Mouse (Mus musculus): ENCODE results near the gene 4930415O20Rik.

The 4930415O20Rik gene

GRCm38 (mm10) chr15:98570873-98571538 is at the start of gene 4930415O20Rik, which contains the start of gene Ccnt1:
Gene 4930415O20Rik (plus strand): TSS chr15:98571004.
Gene Ccnt1 (minus strand): TSS chr15:98570923.
- no peak for DNase-seq

GRCm38 (mm10) chr15:98521245-98521644 is 49.6 kb upstream of the 4930415O20Rik start:
- DNase-seq: no peak

DNA sequence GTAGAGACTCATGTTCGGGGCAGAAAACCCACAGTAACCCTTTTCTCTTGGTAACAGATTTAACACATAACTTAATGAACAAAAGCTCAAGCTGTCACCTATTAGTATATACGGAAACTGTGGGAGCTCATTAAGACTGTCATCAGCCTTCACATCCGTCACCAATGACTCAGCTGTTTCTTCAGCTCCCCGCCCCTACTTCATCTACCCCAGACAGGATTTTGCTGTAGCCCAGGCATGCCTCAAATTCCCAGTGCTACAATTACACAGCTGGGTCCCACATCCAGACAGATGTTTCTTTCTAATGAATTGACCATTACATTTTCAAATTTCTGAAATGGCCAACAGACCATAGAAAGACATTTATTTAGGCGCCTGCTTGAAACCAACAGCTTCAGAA is 44.7 kb upstream of the 4930415O20Rik start:
- DNase-seq: no peak

DNA sequence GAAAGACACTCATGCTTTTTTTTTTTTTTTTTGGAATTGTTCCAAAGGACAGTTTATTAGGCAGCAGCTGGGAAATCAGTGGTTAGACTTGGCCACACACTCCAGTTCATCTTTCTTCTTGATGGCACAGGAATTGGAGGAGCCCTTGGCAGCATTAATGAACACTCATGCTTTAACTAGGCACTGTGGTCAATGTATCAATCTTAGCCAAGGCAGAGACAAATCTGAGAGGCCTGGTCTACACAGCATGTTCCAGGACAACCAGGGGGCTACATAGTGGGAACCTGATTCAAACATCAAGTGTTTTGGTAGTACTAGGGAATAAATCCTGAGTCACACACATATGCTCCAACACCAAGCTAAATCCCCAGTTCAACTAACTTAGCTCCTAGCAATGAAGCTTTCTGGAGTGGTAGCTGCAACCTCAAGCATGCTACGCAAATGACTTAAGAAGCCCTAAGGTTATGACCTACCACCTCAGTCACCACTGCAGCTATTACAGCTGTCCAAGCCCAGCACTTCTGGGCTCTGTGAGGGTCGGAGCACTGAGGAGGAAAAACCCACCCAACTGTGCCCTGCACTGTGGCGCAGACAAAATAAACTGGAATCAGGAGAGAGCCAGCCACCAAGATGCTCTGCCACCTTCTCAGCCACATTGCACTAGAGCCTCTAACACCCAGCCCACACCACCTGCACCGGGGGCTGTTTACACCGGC is 43.6 kb upstream of the 4930415O20Rik start:
- DNase-seq: no peak

- no peak for DNase-seq
Observed at GRCm38 (mm10) chr15:98528066-98528563, 42.7 kb upstream of the 4930415O20Rik start.

- DNase-seq: no peak
Observed at GRCm38 (mm10) chr15:98532281-98532680, 38.5 kb upstream of the 4930415O20Rik start.

DNA sequence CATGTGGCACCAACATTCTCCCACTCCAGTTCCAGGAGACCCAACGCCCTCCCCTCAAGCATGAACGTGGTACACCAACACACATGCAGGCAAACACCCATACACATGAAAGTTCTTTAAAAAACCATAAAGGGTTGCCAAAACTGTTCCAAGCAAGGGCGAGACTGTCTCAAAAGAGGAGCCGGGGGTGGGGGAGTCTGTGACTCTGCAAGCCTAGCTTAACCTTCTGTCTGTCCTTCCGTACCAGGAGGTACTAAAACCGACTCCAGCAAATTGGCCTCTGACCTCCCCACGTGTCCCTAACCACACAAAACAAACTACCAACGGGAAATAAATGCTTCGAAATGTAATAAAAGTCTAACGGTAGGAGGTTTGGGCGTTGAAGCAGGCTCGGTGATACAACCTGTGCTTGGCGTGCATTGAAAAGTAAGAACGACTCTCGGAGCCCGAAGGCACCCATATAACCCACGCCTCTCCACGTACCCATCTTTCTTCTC is 37.7 kb upstream of the 4930415O20Rik start:
- no peak for DNase-seq

- DNase-seq: peak; percentile 99
Observed at GRCm38 (mm10) chr15:98533881-98534627, 36.8 kb upstream of the 4930415O20Rik start, which contains the start of gene Kansl2. Gene Kansl2 (minus strand): TSS chr15:98534264.

- DNase-seq: no peak
Observed at GRCm38 (mm10) chr15:98535921-98536320, 34.9 kb upstream of the 4930415O20Rik start.

GRCm38 (mm10) chr15:98536828-98537510 is 33.8 kb upstream of the 4930415O20Rik start:
- DNase-seq: no peak

GRCm38 (mm10) chr15:98537923-98538322 is 32.9 kb upstream of the 4930415O20Rik start:
- DNase-seq: no peak

- DNase-seq: no peak
Observed at GRCm38 (mm10) chr15:98541064-98541463, 29.7 kb upstream of the 4930415O20Rik start.

- DNase-seq: no peak
Observed at GRCm38 (mm10) chr15:98543341-98543740, 27.5 kb upstream of the 4930415O20Rik start.

DNA sequence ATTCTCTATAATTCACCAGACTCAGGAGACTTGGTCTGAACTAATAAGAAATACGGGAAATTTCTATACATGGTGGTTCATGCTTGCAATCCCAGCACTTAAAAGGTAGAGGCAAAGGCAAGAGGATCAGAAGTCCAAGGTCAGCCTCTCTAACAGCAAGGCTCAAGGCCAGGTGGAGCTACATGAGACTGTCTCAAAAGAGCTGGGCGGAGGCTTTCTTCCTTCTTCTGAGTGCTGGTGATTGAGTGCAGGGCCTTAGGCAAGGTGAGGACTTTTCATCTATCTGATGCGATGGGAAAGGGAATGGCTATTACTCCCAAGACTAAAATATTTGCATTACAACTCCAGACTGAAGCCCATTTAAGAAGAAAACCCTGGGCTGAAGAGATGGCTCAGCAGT is 25.7 kb upstream of the 4930415O20Rik start:
- no peak for DNase-seq

DNA sequence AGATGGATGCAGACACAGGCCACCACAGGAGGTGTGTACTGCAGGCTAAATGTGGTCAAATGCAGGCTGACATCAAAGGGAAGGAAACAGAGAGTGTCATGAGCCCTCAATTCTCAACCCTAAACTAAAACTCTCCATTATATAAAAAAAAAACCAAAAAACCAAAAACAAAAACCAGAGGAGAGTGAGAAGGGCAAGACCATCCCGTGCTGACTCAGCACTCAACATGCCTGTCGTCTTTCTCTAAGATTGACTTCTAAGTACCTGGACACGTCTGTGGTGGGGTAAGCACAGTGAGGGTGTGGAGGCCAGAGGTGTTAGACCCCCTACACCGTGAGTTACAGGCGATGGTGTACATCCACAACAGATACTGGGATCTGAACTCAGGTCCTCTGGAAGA is 24.0 kb upstream of the 4930415O20Rik start:
- no peak for DNase-seq

DNA sequence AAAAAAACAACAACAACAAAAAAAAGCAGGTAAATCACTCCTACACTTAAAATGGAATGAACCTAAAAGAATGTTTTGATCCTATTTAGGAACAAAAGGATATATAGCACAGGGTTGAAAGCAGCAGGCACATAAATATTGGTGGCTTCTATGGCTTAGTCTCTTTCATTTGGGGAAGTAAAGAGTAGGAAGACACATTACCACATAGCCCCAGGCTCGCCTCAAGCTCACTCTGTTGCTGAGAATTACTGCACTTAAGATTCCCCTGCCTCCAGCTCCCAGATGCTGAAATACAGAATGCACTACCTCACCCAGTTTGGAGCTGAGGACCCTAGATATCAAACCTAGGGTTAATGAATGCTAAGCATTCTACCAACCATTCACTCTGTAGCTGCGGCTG is 18.0 kb upstream of the 4930415O20Rik start:
- no peak for DNase-seq

- DNase-seq: no peak
Observed at GRCm38 (mm10) chr15:98555881-98556280, 14.9 kb upstream of the 4930415O20Rik start.

- DNase-seq: no peak
Observed at GRCm38 (mm10) chr15:98557186-98557585, 13.6 kb upstream of the 4930415O20Rik start.

GRCm38 (mm10) chr15:98566973-98567277 is 3.9 kb upstream of the 4930415O20Rik start:
- no peak for DNase-seq

- DNase-seq: peak; percentile 100
Observed at GRCm38 (mm10) chr15:98567278-98568134, 3.3 kb upstream of the 4930415O20Rik start.

- peak in 1 of 2 experiments; percentile 15 for DNase-seq
Observed at GRCm38 (mm10) chr15:98568256-98569033, 2.4 kb upstream of the 4930415O20Rik start.
